Mouse (Mus musculus): ENCODE measurements around the gene Tlr9. TPM values are rescaled to one million over a fixed set of nuclear protein-coding genes. Genes with fewer than 3 reads are reported as not detected.

Gene Tlr9
- polyA plus RNA-seq, 1 experiment from 2014 or later: 0.09 TPM

- Histone ChIP-seq H3K27me3 (ENCODE audit: insufficient read depth, low read length) (no peaks in the 10 kb centered on the region), H3K4me1 (ENCODE audit: insufficient read depth) (no peaks in the 10 kb centered on the region), H3K9me3 (ENCODE audit: low read depth, low read length) (no peaks in the 10 kb centered on the region), H3K9ac (no peak overlapping the region), H3K27ac (ENCODE audit: low read depth) (no peak overlapping the region), H3K4me3 (ENCODE audit: low read depth, low read length) (no peak overlapping the region), H3K36me3 (ENCODE audit: insufficient read depth) (peaks cover 99% of the 10 kb centered on the region), H3K4me2 (no peak overlapping the region)
- DNase-seq (no peak), ATAC-seq (ENCODE audit: insufficient read depth) (no peak)
- TF ChIP-seq CTCF (IDR thresholded peaks at IDR 0.05; ENCODE audit: low read depth): no peak
- 87% methylated on average over 4 of the region's 4 CpGs for WGBS
Observed at GRCm38 (mm10) chr9:106182146-106182545, 40.3 kb upstream of the Tlr9 start.

- TF ChIP-seq CTCF (IDR thresholded peaks at IDR 0.05; ENCODE audit: low read depth): no peak
- Histone ChIP-seq H3K27ac (ENCODE audit: low read depth) (no peak overlapping the region), H3K4me3 (ENCODE audit: low read depth, low read length) (no peak overlapping the region), H3K9ac (no peak overlapping the region), H3K4me2 (no peak overlapping the region), H3K9me3 (ENCODE audit: low read depth, low read length) (no peaks in the 10 kb centered on the region), H3K27me3 (ENCODE audit: insufficient read depth, low read length) (no peaks in the 10 kb centered on the region), H3K36me3 (ENCODE audit: insufficient read depth) (peaks cover 99% of the 10 kb centered on the region), H3K4me1 (ENCODE audit: insufficient read depth) (no peaks in the 10 kb centered on the region)
- WGBS: 87% methylated on average over 5 of the region's 5 CpGs
- no peak for DNase-seq
- no peak for ATAC-seq (ENCODE audit: insufficient read depth)
Observed at GRCm38 (mm10) chr9:106183996-106184395, 38.4 kb upstream of the Tlr9 start.

- TF ChIP-seq CTCF (IDR thresholded peaks at IDR 0.05; ENCODE audit: low read depth): no peak
- no peak overlapping the region for H3K4me2 ChIP-seq
- no peaks in the 10 kb centered on the region for H3K9me3 ChIP-seq (ENCODE audit: low read depth, low read length)
- DNase-seq: no peak
- H3K4me3 ChIP-seq (ENCODE audit: low read depth, low read length): no peak overlapping the region
- no peaks in the 10 kb centered on the region for H3K27me3 ChIP-seq (ENCODE audit: insufficient read depth, low read length)
- ATAC-seq (ENCODE audit: insufficient read depth): no peak
- H3K36me3 ChIP-seq (ENCODE audit: insufficient read depth): peaks cover 89% of the 10 kb centered on the region
- WGBS: 90% methylated on average over 1 of the region's 1 CpGs
- no peak overlapping the region for H3K27ac ChIP-seq (ENCODE audit: low read depth)
- H3K4me1 ChIP-seq (ENCODE audit: insufficient read depth): no peaks in the 10 kb centered on the region
- no peak overlapping the region for H3K9ac ChIP-seq
Observed at GRCm38 (mm10) chr9:106191355-106191754, 31.0 kb upstream of the Tlr9 start.

GRCm38 (mm10) chr9:106192024-106192423 is 30.4 kb upstream of the Tlr9 start:
- H3K9me3 ChIP-seq (ENCODE audit: low read depth, low read length): no peaks in the 10 kb centered on the region
- no peak overlapping the region for H3K27ac ChIP-seq (ENCODE audit: low read depth)
- no peaks in the 10 kb centered on the region for H3K27me3 ChIP-seq (ENCODE audit: insufficient read depth, low read length)
- ATAC-seq (ENCODE audit: insufficient read depth): no peak
- H3K36me3 ChIP-seq (ENCODE audit: insufficient read depth): peaks cover 88% of the 10 kb centered on the region
- no peak overlapping the region for H3K4me2 ChIP-seq
- no peak for TF ChIP-seq CTCF (IDR thresholded peaks at IDR 0.05; ENCODE audit: low read depth)
- no peak for DNase-seq
- H3K4me1 ChIP-seq (ENCODE audit: insufficient read depth): no peaks in the 10 kb centered on the region
- H3K9ac ChIP-seq: no peak overlapping the region
- 88% methylated on average over 8 of the region's 8 CpGs for WGBS
- no peak overlapping the region for H3K4me3 ChIP-seq (ENCODE audit: low read depth, low read length)

GRCm38 (mm10) chr9:106192998-106193397 is 29.4 kb upstream of the Tlr9 start:
- Histone ChIP-seq H3K4me3 (ENCODE audit: low read depth, low read length) (no peak overlapping the region), H3K36me3 (ENCODE audit: insufficient read depth) (peaks cover 87% of the 10 kb centered on the region), H3K4me1 (ENCODE audit: insufficient read depth) (peaks cover 5% of the 10 kb centered on the region; the same call in 1 of the 2 replicates), H3K4me2 (no peak overlapping the region), H3K27ac (ENCODE audit: low read depth) (no peak overlapping the region; the same call in 1 of the 2 replicates), H3K27me3 (ENCODE audit: insufficient read depth, low read length) (no peaks in the 10 kb centered on the region), H3K9me3 (ENCODE audit: low read depth, low read length) (no peaks in the 10 kb centered on the region), H3K9ac (no peak overlapping the region)
- no peak for ATAC-seq (ENCODE audit: insufficient read depth)
- TF ChIP-seq CTCF (IDR thresholded peaks at IDR 0.05; ENCODE audit: low read depth): no peak
- no peak for DNase-seq
- WGBS: 85% methylated on average over 1 of the region's 1 CpGs

- WGBS: 88% methylated on average over 8 of the region's 8 CpGs
- no peak for TF ChIP-seq CTCF (IDR thresholded peaks at IDR 0.05; ENCODE audit: low read depth)
- DNase-seq: no peak
- H3K36me3 ChIP-seq (ENCODE audit: insufficient read depth): peaks cover 75% of the 10 kb centered on the region
- H3K27ac ChIP-seq (ENCODE audit: low read depth): no peak overlapping the region
- ATAC-seq (ENCODE audit: insufficient read depth): no peak
- no peak overlapping the region for H3K9ac ChIP-seq
- H3K9me3 ChIP-seq (ENCODE audit: low read depth, low read length): no peaks in the 10 kb centered on the region
- H3K4me2 ChIP-seq: no peak overlapping the region
- no peak overlapping the region for H3K4me3 ChIP-seq (ENCODE audit: low read depth, low read length)
- peaks cover 7% of the 10 kb centered on the region; the same call in 1 of the 2 replicates for H3K4me1 ChIP-seq (ENCODE audit: insufficient read depth)
- H3K27me3 ChIP-seq (ENCODE audit: insufficient read depth, low read length): no peaks in the 10 kb centered on the region
Observed at GRCm38 (mm10) chr9:106193930-106194807, 28.2 kb upstream of the Tlr9 start.

- Histone ChIP-seq H3K4me1 (ENCODE audit: insufficient read depth) (peaks cover 7% of the 10 kb centered on the region; the same call in 1 of the 2 replicates), H3K9me3 (ENCODE audit: low read depth, low read length) (no peaks in the 10 kb centered on the region), H3K4me2 (no peak overlapping the region), H3K9ac (no peak overlapping the region), H3K4me3 (ENCODE audit: low read depth, low read length) (no peak overlapping the region), H3K27me3 (ENCODE audit: insufficient read depth, low read length) (no peaks in the 10 kb centered on the region), H3K27ac (ENCODE audit: low read depth) (no peak overlapping the region), H3K36me3 (ENCODE audit: insufficient read depth) (peaks cover 60% of the 10 kb centered on the region)
- no peak for TF ChIP-seq CTCF (IDR thresholded peaks at IDR 0.05; ENCODE audit: low read depth)
- ATAC-seq (ENCODE audit: insufficient read depth) (no peak), DNase-seq (no peak)
- 80% methylated on average over 8 of the region's 8 CpGs for WGBS
Observed at GRCm38 (mm10) chr9:106195693-106196092, 26.7 kb upstream of the Tlr9 start.
